Comparison of ENCODE assay signal across 11 mouse cellular contexts in genomic region chr11:100402240-100402639, GRCm38 (mm10). TPM values are rescaled to one million over a fixed set of nuclear protein-coding genes. Genes with fewer than 3 reads are reported as not detected.
DNase-seq lines count a peak whose midpoint lies in the region; ATAC-seq and TF ChIP-seq lines count a peak whose summit lies in the region.
"Had no signal": no experiment of that assay in that cellular context is flagged by ENCODE, and none has a peak within 500 bp of the region (broad histone marks: within the 10 kb centered on the region; RNA-seq: fewer than 3 reads in every experiment).

No protein-coding gene starts in this region.

- intact Hi-C loops in gastrocnemius, adult 2 months (cut with DNase I) = no loop called here
- intact Hi-C loops in left cerebral cortex, postnatal 4 days (cut with DNase I) = no loop called here

- peaks cover 0 to 27% of the 10 kb centered on the region in 2 experiments; a peak in 2 of 4 replicates for H3K36me3 ChIP-seq in MEL (ENCODE audit: control insufficient read depth in 1 of 2, insufficient read depth in 2 of 2, low read length in 2 of 2)
- peaks cover 3% of the 10 kb centered on the region; the same call in 1 of the 2 replicates for H3K36me3 ChIP-seq in heart, embryonic 10.5 days
- H3K36me3 ChIP-seq in limb, embryonic 10.5 days = peaks cover 5% of the 10 kb centered on the region; the same call in 1 of the 2 replicates
- no peaks in the 10 kb centered on the region for H3K36me3 ChIP-seq in midbrain, embryonic 15.5 days (replicated peaks)
- no peaks in the 10 kb centered on the region for H3K36me3 ChIP-seq in forebrain, embryonic 15.5 days

- no peaks in the 10 kb centered on the region for H3K27me3 ChIP-seq in MEL (ENCODE audit: control insufficient read depth in 1 of 2, insufficient read depth in 2 of 2, low read length in 2 of 2)
- H3K27me3 ChIP-seq in heart, embryonic 10.5 days (ENCODE audit: insufficient read depth, poor library complexity, severe bottlenecking) = no peaks in the 10 kb centered on the region
- 0 out of 2 replicates have a peak, but pooled peaks cover 4% of the 10 kb centered on the region for H3K27me3 ChIP-seq in limb, embryonic 10.5 days (ENCODE audit: low read depth, poor library complexity, severe bottlenecking)
- no peaks in the 10 kb centered on the region for H3K27me3 ChIP-seq in midbrain, embryonic 15.5 days (replicated peaks)
- no peaks in the 10 kb centered on the region for H3K27me3 ChIP-seq in forebrain, embryonic 15.5 days

- DNase-seq in gastrocnemius, adult 2 months = no peak
- no peak for DNase-seq in gastrocnemius, adult 18-20 months (ENCODE audit: low spot score)
- DNase-seq in MEL (ENCODE audit: low read depth, low spot score) = peak; percentile 75
- peak; percentile 92 for DNase-seq in heart, embryonic 10.5 days (ENCODE audit: low spot score)
- no peak for DNase-seq in limb, embryonic 10.5 days (ENCODE audit: low spot score)
- DNase-seq in left cerebral cortex, postnatal 4 days = no peak
- DNase-seq: B cell, adult 2 months; gastrocnemius, postnatal 25 days; thymus, adult 2 months had no signal

- peak; percentile 41 to 44; a peak in 1 of 4 replicates for TF ChIP-seq EP300 in MEL (IDR thresholded peaks at IDR 0.05; ENCODE audit: low read depth in 1 of 2, low read length in 2 of 2)

- no peak for TF ChIP-seq CTCF in gastrocnemius, adult 2 months (IDR thresholded peaks at IDR 0.05)
- TF ChIP-seq CTCF in MEL (IDR thresholded peaks at IDR 0.05 in 2 of 3, conservative IDR thresholded peaks at IDR 0.05 in 1 of 3; ENCODE audit: control insufficient read depth in 1 of 3, insufficient read depth in 1 of 3, low read depth in 2 of 3, low read length in 3 of 3, poor library complexity in 1 of 3, severe bottlenecking in 1 of 3) = no peak

- H3K79me2 ChIP-seq in MEL (ENCODE audit: control insufficient read depth, insufficient read depth, low read length, poor library complexity) = no peaks in the 10 kb centered on the region

- no peak for TF ChIP-seq RAD21 in MEL (IDR thresholded peaks at IDR 0.05; ENCODE audit: low read depth, low read length)

- no peak overlapping the region for H3K4me3 ChIP-seq in gastrocnemius, adult 2 months
- peak overlapping the region; percentile 15 to 26 for H3K4me3 ChIP-seq in MEL (ENCODE audit: control insufficient read depth in 1 of 2, insufficient read depth in 1 of 2, low read depth in 2 of 2, low read length in 2 of 2)
- peak overlapping the region; percentile 42 for H3K4me3 ChIP-seq in heart, embryonic 10.5 days
- H3K4me3 ChIP-seq in limb, embryonic 10.5 days = no peak overlapping the region
- H3K4me3 ChIP-seq in midbrain, embryonic 15.5 days = no peak overlapping the region
- H3K4me3 ChIP-seq in forebrain, embryonic 15.5 days = no peak overlapping the region

- H3K4me2 ChIP-seq in midbrain, embryonic 15.5 days = no peak overlapping the region
- no peak overlapping the region for H3K4me2 ChIP-seq in forebrain, embryonic 15.5 days (replicated peaks)

- 4% methylated on average over 6 of the region's 6 CpGs for WGBS in heart, embryonic 10.5 days
- 20% methylated on average over 6 of the region's 6 CpGs for WGBS in limb, embryonic 10.5 days
- 52% methylated on average over 6 of the region's 6 CpGs for WGBS in midbrain, embryonic 15.5 days
- WGBS in forebrain, embryonic 15.5 days = 51% methylated on average over 6 of the region's 6 CpGs

- peak overlapping the region; percentile 54 for H3K27ac ChIP-seq in gastrocnemius, adult 2 months
- H3K27ac ChIP-seq in MEL (ENCODE audit: control insufficient read depth, low read depth, low read length) = no peak overlapping the region
- H3K27ac ChIP-seq in heart, embryonic 10.5 days = peak overlapping the region; percentile 88
- H3K27ac ChIP-seq in limb, embryonic 10.5 days = peak overlapping the region; percentile 50; the same call in 1 of the 2 replicates
- no peak overlapping the region for H3K27ac ChIP-seq in midbrain, embryonic 15.5 days
- no peak overlapping the region for H3K27ac ChIP-seq in forebrain, embryonic 15.5 days (replicated peaks)

- peaks cover 20 to 48% of the 10 kb centered on the region in 2 experiments for H3K4me1 ChIP-seq in MEL (ENCODE audit: control insufficient read depth in 1 of 2, insufficient read depth in 2 of 2, low read length in 2 of 2)
- peaks cover 77% of the 10 kb centered on the region for H3K4me1 ChIP-seq in heart, embryonic 10.5 days
- peaks cover 33% of the 10 kb centered on the region for H3K4me1 ChIP-seq in limb, embryonic 10.5 days
- H3K4me1 ChIP-seq in midbrain, embryonic 15.5 days = peaks cover 7% of the 10 kb centered on the region
- peaks cover 7% of the 10 kb centered on the region for H3K4me1 ChIP-seq in forebrain, embryonic 15.5 days

- no peaks in the 10 kb centered on the region for H3K9me3 ChIP-seq in MEL (replicated peaks; ENCODE audit: insufficient read depth, low read length)
- H3K9me3 ChIP-seq in heart, embryonic 10.5 days = no peaks in the 10 kb centered on the region
- H3K9me3 ChIP-seq in limb, embryonic 10.5 days (replicated peaks) = no peaks in the 10 kb centered on the region
- no peaks in the 10 kb centered on the region for H3K9me3 ChIP-seq in midbrain, embryonic 15.5 days
- H3K9me3 ChIP-seq in forebrain, embryonic 15.5 days = no peaks in the 10 kb centered on the region

- no peak for ATAC-seq in midbrain, embryonic 15.5 days (replicated peaks)
- no peak for ATAC-seq in forebrain, embryonic 15.5 days (replicated peaks)

- peak overlapping the region; percentile 28 for H3K9ac ChIP-seq in MEL (ENCODE audit: control insufficient read depth, low read depth, low read length, poor library complexity, severe bottlenecking)
- H3K9ac ChIP-seq in midbrain, embryonic 15.5 days = no peak overlapping the region
- H3K9ac ChIP-seq in forebrain, embryonic 15.5 days (replicated peaks) = no peak overlapping the region

- TF ChIP-seq POLR2A in MEL (IDR thresholded peaks at IDR 0.05; ENCODE audit: control insufficient read depth in 1 of 2, insufficient read depth in 1 of 2, low read depth in 1 of 2, low read length in 2 of 2, poor library complexity in 1 of 2) = 0 out of 4 replicates have a peak, but pooled peaks of 1 of the 2 experiments have one; percentile 37

RNA-seq across cellular contexts. Expression of gene Jup, which starts 4.7 kb away (rescaled TPM):
- total RNA-seq in gastrocnemius, adult 2 months (2021) = 100 to 1,000 TPM in 1 of 2 experiments, 10 to 100 TPM in 1; 68.6 to 104 TPM
- 10 to 100 TPM; 73.4 to 81.3 TPM for total RNA-seq in gastrocnemius, adult 18-20 months (2021)
- total RNA-seq in MEL (2012; rRNA removed) = 1.0 and 1.4 TPM in 2 replicates
- polyA plus RNA-seq in MEL (2012; ENCODE audit: insufficient read depth in 1 of 2, insufficient read length in 2 of 2, low read depth in 1 of 2, low replicate concordance in 2 of 2, missing spikeins in 1 of 2) = 1 to 10 TPM in 1 of 2 experiments, not detected in 1; 8.5 TPM
- polyA plus RNA-seq in heart, embryonic 10.5 days (2016; fragmentation: Nextera tagmentation; extraction: Ambion mirVana) = 91.3 and 112 TPM in 2 replicates
- 35.6 and 41.8 TPM in 2 replicates for polyA plus RNA-seq in limb, embryonic 10.5 days (2016; fragmentation: Nextera tagmentation; extraction: Ambion mirVana)
- 10 to 100 TPM; 74.2 to 77.9 TPM for total RNA-seq in left cerebral cortex, postnatal 4 days (2021)
- 104 and 105 TPM in 2 replicates for polyA plus RNA-seq in midbrain, embryonic 15.5 days (2015; fragmentation: Nextera tagmentation; extraction: Ambion mirVana)
- 51.4 and 55.4 TPM in 2 replicates for polyA plus RNA-seq in forebrain, embryonic 15.5 days (2015; fragmentation: Nextera tagmentation; extraction: Ambion mirVana)

RNA-seq across cellular contexts. Expression of gene P3h4, which starts 12.4 kb away (rescaled TPM):
- total RNA-seq in gastrocnemius, adult 2 months (2021) = 1 to 10 TPM; 2.0 to 4.6 TPM
- total RNA-seq in gastrocnemius, adult 18-20 months (2021) = 1 to 10 TPM; 1.6 to 3.2 TPM
- not detected in 2 replicates for total RNA-seq in MEL (2012; rRNA removed)
- under 1 TPM in 1 of 2 experiments, not detected in 1; 0.88 TPM for polyA plus RNA-seq in MEL (2012; ENCODE audit: insufficient read depth in 1 of 2, insufficient read length in 2 of 2, low read depth in 1 of 2, low replicate concordance in 2 of 2, missing spikeins in 1 of 2)
- 71.1 and 81.8 TPM in 2 replicates for polyA plus RNA-seq in heart, embryonic 10.5 days (2016; fragmentation: Nextera tagmentation; extraction: Ambion mirVana)
- 33.9 and 45.3 TPM in 2 replicates for polyA plus RNA-seq in limb, embryonic 10.5 days (2016; fragmentation: Nextera tagmentation; extraction: Ambion mirVana)
- 1 to 10 TPM; 8.1 to 9.9 TPM for total RNA-seq in left cerebral cortex, postnatal 4 days (2021)
- polyA plus RNA-seq in midbrain, embryonic 15.5 days (2015; fragmentation: Nextera tagmentation; extraction: Ambion mirVana) = 20.3 and 21.2 TPM in 2 replicates
- 13.5 and 14.4 TPM in 2 replicates for polyA plus RNA-seq in forebrain, embryonic 15.5 days (2015; fragmentation: Nextera tagmentation; extraction: Ambion mirVana)

RNA-seq across cellular contexts. Expression of gene Fkbp10, which starts 13.3 kb away (rescaled TPM):
- 1 to 10 TPM; 1.9 to 4.5 TPM for total RNA-seq in gastrocnemius, adult 2 months (2021)
- 1 to 10 TPM; 1.9 to 2.6 TPM for total RNA-seq in gastrocnemius, adult 18-20 months (2021)
- 0.19 TPM in 1 of 2 replicates, not detected in the other for total RNA-seq in MEL (2012; rRNA removed)
- polyA plus RNA-seq in MEL (2012; ENCODE audit: insufficient read depth in 1 of 2, insufficient read length in 2 of 2, low read depth in 1 of 2, low replicate concordance in 2 of 2, missing spikeins in 1 of 2) = under 1 TPM in 1 of 2 experiments, not detected in 1; 0.28 TPM
- 107 and 123 TPM in 2 replicates for polyA plus RNA-seq in heart, embryonic 10.5 days (2016; fragmentation: Nextera tagmentation; extraction: Ambion mirVana)
- polyA plus RNA-seq in limb, embryonic 10.5 days (2016; fragmentation: Nextera tagmentation; extraction: Ambion mirVana) = 67.6 and 89.5 TPM in 2 replicates
- total RNA-seq in left cerebral cortex, postnatal 4 days (2021) = 10 to 100 TPM; 13.7 to 15.0 TPM
- polyA plus RNA-seq in midbrain, embryonic 15.5 days (2015; fragmentation: Nextera tagmentation; extraction: Ambion mirVana) = 23.3 and 27.5 TPM in 2 replicates
- polyA plus RNA-seq in forebrain, embryonic 15.5 days (2015; fragmentation: Nextera tagmentation; extraction: Ambion mirVana) = 16.9 and 17.3 TPM in 2 replicates

RNA-seq across cellular contexts. Expression of gene Nt5c3b, which starts 39.4 kb away (rescaled TPM):
- total RNA-seq in gastrocnemius, adult 2 months (2021) = 1 to 10 TPM; 6.6 to 8.8 TPM
- total RNA-seq in gastrocnemius, adult 18-20 months (2021) = 1 to 10 TPM; 7.7 to 8.3 TPM
- 58.0 and 61.3 TPM in 2 replicates for total RNA-seq in MEL (2012; rRNA removed)
- 100 to 1,000 TPM in 1 of 2 experiments, 10 to 100 TPM in 1; 79.2 to 287 TPM for polyA plus RNA-seq in MEL (2012; ENCODE audit: insufficient read depth in 1 of 2, insufficient read length in 2 of 2, low read depth in 1 of 2, low replicate concordance in 2 of 2, missing spikeins in 1 of 2)
- polyA plus RNA-seq in heart, embryonic 10.5 days (2016; fragmentation: Nextera tagmentation; extraction: Ambion mirVana) = 124 and 128 TPM in 2 replicates
- 149 and 173 TPM in 2 replicates for polyA plus RNA-seq in limb, embryonic 10.5 days (2016; fragmentation: Nextera tagmentation; extraction: Ambion mirVana)
- 10 to 100 TPM; 85.5 to 91.9 TPM for total RNA-seq in left cerebral cortex, postnatal 4 days (2021)
- 115 and 116 TPM in 2 replicates for polyA plus RNA-seq in midbrain, embryonic 15.5 days (2015; fragmentation: Nextera tagmentation; extraction: Ambion mirVana)
- polyA plus RNA-seq in forebrain, embryonic 15.5 days (2015; fragmentation: Nextera tagmentation; extraction: Ambion mirVana) = 103 and 112 TPM in 2 replicates

RNA-seq across cellular contexts. Expression of gene Klhl10, which starts 39.5 kb away (rescaled TPM):
- under 1 TPM; 0.23 to 0.39 TPM for total RNA-seq in gastrocnemius, adult 2 months (2021)
- under 1 TPM; 0.25 to 0.28 TPM for total RNA-seq in gastrocnemius, adult 18-20 months (2021)
- 0.56 and 0.65 TPM in 2 replicates for total RNA-seq in MEL (2012; rRNA removed)
- polyA plus RNA-seq in MEL (2012; ENCODE audit: insufficient read depth in 1 of 2, insufficient read length in 2 of 2, low read depth in 1 of 2, low replicate concordance in 2 of 2, missing spikeins in 1 of 2) = under 1 TPM in 1 of 2 experiments, not detected in 1; 0.81 TPM
- 0.71 and 0.90 TPM in 2 replicates for polyA plus RNA-seq in heart, embryonic 10.5 days (2016; fragmentation: Nextera tagmentation; extraction: Ambion mirVana)
- polyA plus RNA-seq in limb, embryonic 10.5 days (2016; fragmentation: Nextera tagmentation; extraction: Ambion mirVana) = 0.63 and 0.69 TPM in 2 replicates
- total RNA-seq in left cerebral cortex, postnatal 4 days (2021) = 1 to 10 TPM; 1.9 to 3.1 TPM
- 0.89 and 1.1 TPM in 2 replicates for polyA plus RNA-seq in midbrain, embryonic 15.5 days (2015; fragmentation: Nextera tagmentation; extraction: Ambion mirVana)
- 0.67 and 0.69 TPM in 2 replicates for polyA plus RNA-seq in forebrain, embryonic 15.5 days (2015; fragmentation: Nextera tagmentation; extraction: Ambion mirVana)

Comparison
In these comparisons a context has a peak if more than half of its experiments do, and no peak if none do; other contexts are left out.
1. DNase-seq: peak in MEL (single experiment) and heart, embryonic 10.5 days (single experiment); none in gastrocnemius, adult 2 months (single experiment), gastrocnemius, adult 18-20 months (single experiment), limb, embryonic 10.5 days (single experiment) and left cerebral cortex, postnatal 4 days (single experiment).
2. H3K27ac ChIP-seq: peak in gastrocnemius, adult 2 months (single experiment), heart, embryonic 10.5 days (single experiment) and limb, embryonic 10.5 days (single experiment); none in MEL (single experiment), midbrain, embryonic 15.5 days (single experiment) and forebrain, embryonic 15.5 days (single experiment).
3. H3K4me3 ChIP-seq: peak in MEL (2 of 2) and heart, embryonic 10.5 days (single experiment); none in gastrocnemius, adult 2 months (single experiment), limb, embryonic 10.5 days (single experiment), midbrain, embryonic 15.5 days (single experiment) and forebrain, embryonic 15.5 days (single experiment).
4. RNA of gene Fkbp10, which starts 13.3 kb away (polyA plus RNA-seq): 107 to 123 TPM in heart, embryonic 10.5 days, 67.6 to 89.5 TPM in limb, embryonic 10.5 days, 23.3 to 27.5 TPM in midbrain, embryonic 15.5 days and 16.9 to 17.3 TPM in forebrain, embryonic 15.5 days; 0.28 TPM in MEL; every median in the first group is over 10 times any median in the second.